Mouse (Mus musculus) hindlimb bud, embryonic 11.5 days (tissue): Measurements from ENCODE around the gene Lactbl1.

ENCODE experiments used
- DNase-seq: peaks from one replicate; pipeline ENCODE4 v3.0.0-alpha.2; 2012; ENCODE audit warnings: low read depth, low spot score; ENCODE audit errors: extremely low spot score

Gene Lactbl1

DNA sequence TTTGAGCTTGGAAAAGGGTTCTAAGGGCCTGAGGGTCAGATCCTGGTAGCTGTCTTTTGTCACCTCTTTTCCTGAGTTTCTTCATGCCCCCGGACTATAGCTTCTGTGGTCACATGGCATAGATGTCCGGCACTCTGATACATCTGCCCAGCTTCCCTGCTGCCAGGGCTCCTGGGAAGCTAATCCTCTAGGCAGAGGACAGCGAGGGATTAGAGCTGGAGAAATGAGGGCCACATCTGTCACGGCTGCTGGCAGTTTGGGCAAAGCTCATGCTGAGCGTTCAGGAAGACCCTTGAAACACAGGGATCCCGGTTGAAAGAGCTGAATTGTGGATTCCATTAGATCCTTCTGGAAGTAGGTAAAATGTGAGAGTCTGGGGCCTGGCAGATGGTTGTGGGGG lies at the start of gene Lactbl1:
Lactbl1 (plus strand) TSS at position 234 of the 400 bp plus-strand sequence.
- DNase-seq = no peak

GRCm38 (mm10) chr4:136581885-136582284 lies 40.5 kb upstream of the Lactbl1 start:
- no peak for DNase-seq

DNA sequence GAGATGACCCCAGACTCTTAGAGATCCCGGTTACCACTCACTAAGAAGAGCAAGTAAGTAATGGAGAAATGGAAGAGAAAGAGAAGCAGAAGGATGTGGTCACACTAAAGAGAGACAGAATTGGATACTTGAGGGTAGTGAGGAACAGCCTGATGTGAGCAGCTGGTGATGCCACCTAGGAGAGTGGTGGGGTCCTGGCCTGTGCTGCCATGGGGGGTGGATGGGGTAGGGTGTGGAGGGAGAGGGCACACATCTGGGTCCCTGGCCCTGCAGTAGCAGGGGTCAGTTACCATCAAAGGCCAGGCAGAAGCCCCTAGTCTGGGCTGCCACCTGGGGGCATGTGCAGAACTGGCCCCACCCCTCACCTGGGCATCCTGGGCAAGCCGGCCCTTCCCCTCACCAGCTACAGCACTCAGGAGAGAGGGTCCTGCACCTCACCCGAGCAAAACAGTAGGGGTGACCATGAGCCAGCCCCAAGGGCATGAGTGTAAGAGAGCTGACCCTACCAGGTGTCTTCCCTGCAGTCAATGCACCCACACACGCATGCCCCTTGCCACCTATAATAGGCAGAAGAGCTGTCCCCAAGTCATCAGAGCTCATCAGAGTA lies 35.1 kb upstream of the Lactbl1 start:
- no peak for DNase-seq

GRCm38 (mm10) chr4:136588003-136588402 lies 34.4 kb upstream of the Lactbl1 start:
- no peak for DNase-seq

DNA sequence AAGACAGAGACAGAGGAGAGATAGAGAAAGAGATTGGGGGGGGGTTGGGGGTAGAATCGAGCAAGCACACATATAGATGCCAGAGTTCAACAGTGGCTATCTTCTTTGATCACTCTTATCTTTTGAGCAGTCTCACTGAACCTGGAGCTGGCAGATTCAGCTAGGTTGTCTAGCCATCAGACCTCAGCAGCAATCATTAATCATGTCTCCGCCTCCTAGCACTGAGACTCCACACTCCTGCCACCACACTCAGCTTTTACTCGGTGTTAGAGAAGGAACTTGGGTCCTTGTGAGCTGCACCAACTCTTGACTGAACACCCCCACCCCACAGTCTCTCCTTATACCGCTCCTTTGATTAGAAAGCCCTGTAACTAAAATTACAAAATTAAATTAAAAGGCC lies 30.3 kb upstream of the Lactbl1 start:
- no peak for DNase-seq

DNA sequence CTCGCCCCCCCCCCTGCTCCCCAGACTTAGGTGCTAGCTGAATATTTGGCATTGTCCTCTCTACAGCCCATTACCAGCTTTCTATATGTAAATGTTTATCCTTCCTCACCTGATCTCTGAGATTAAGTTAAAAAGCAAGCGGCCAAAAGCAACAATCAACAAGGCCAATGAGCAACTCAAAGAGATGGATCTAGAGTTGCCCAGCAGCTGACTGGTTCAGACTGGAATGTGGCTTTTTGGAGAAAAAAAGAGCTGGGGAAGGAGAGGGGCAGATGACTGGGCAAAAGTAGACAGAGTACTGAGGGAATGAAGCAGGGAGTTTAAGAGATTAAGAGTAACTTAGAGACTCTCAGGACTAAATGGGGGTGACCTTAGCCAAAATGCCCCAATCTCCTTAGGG lies 28.4 kb upstream of the Lactbl1 start:
- no peak for DNase-seq

- no peak for DNase-seq
Measured at GRCm38 (mm10) chr4:136595221-136595620, 27.2 kb upstream of the Lactbl1 start.

GRCm38 (mm10) chr4:136598268-136598876 lies 24.0 kb upstream of the Lactbl1 start:
- no peak for DNase-seq

- DNase-seq = no peak
Measured at GRCm38 (mm10) chr4:136599869-136600268, 22.6 kb upstream of the Lactbl1 start.

DNA sequence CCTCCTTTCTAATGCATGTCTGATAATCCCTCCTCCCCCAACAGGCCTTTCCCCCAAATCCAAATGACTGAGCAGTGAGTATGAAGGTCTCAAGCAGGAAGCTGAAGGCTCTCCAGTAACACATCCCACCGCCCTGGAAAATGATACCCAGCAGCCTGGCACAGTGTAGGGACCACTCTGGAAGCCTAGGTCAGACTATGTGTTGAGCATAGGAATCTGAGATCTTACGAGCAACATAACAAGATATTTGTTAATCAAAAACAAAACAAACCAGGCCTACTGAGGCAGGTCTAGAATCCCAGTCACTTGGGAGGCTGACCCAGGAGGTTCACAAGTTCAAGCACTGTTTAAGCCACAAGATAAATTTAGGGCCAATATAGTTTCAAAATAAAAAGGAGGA lies 21.9 kb upstream of the Lactbl1 start:
- no peak for DNase-seq

DNA sequence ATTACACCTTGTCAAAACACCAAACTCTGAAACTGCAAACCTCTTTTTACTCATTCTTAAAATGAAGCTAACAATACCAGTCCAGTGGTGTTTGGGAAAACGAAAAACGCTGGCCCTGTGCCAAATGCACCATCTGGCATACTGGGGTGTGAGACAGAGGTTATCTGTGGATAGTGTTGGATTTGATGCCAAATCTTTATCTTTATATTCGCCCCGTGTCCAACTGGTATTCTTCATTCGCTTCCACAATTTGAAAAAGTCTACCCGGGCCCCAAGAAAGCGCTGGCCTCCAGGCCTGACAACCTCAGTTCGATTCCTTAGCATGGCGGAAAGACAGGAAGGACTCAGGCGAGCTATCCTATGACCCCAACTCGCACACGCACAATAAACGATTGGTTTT lies 20.9 kb upstream of the Lactbl1 start:
- peak; percentile 24 for DNase-seq

DNA sequence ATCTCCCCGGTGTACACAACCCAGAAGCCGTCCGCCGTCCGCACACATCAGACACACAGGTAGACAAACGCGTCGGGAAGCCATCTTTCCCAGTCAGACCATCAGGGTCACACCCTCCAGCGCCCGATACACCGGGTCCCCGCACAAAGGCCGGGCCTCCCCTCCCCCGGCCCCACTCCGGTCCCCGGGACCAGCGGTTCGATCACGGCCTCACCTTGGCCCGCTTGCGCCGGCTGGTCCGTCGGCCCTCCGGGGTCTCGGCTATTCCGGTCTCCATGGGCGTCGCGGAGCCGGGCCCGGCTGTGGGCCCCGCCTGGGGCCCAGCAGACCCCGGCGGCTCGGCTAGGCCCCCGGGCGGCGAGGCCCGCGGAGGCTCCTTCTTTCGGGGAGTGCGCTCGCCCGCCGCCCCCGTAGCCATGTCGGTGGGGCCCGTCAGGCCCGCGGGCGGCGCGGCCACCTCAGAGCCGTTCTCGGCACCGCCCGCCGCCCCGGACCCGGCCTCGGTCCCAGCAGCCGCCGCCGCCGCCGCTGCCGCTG lies 20.3 kb upstream of the Lactbl1 start:
- DNase-seq = no peak

- DNase-seq = peak; percentile 85
Measured at GRCm38 (mm10) chr4:136602568-136602967, 19.9 kb upstream of the Lactbl1 start, which contains the start of gene Kdm1a. Gene Kdm1a, minus strand, starts transcription at chr4:136602723.

DNA sequence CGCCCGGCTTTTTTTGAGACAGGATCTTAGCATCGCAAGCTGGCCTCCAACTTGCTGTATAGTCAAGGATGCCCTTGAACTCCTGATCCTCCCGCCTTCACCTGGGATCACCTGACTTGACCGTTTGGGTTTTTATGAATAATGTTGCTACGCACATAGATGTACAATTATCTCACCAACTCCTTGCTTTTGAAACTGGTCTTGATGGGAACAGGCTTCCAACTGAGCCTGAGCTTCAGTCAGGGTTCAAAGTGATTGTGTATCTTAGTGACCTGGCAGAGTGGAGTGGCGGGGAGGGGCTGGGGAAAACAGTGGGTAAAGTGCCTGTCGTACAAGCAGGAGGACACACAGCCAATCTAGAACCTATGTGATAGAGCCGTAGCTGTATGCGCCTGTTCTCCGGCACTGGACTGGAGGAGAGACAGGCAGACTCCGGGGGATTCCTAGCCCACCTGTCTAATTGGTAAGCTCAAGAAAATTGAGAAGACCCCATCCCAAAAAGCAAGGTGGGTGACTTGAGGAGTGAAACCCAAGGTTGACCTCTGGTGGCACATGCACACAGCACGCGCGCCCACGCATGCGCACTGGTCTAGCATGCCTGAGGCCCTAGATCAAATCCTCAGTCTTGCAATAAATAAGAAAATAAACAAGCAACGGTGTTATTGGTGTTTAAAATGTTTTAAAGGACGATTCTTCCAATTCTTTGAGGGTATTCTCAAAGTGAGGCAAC lies 16.5 kb upstream of the Lactbl1 start:
- DNase-seq = no peak

- no peak for DNase-seq
Measured at GRCm38 (mm10) chr4:136610387-136610856, 12.0 kb upstream of the Lactbl1 start, which contains the start of gene Tex46. Gene Tex46, plus strand, starts transcription at chr4:136610437.

DNA sequence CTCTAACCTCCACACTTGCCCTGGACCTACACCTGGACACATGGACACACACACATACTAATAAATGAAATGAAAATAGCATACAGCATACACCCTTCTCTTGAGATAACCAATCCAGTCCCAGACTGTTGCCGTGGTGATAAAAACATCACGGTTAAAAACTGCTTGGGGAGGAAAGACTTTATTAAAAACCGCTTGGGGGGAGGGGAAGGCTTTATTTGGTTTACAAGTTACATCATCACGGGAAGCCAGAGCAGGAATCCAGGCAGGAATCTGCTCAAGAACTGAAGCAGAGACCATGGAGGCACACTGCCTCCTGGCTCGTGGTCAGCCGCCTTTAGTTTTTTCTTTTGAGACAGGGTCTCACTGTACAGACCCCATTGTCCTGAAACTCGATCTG lies 8.8 kb upstream of the Lactbl1 start:
- no peak for DNase-seq

- DNase-seq = peak; percentile 72
Measured at GRCm38 (mm10) chr4:136621336-136621735, 1.1 kb upstream of the Lactbl1 start.

- DNase-seq = no peak
Measured at GRCm38 (mm10) chr4:136621956-136622355, 465 bp upstream of the Lactbl1 start.

- no peak for DNase-seq
Measured at GRCm38 (mm10) chr4:136626590-136626989, 4.2 kb downstream of the Lactbl1 start.

DNA sequence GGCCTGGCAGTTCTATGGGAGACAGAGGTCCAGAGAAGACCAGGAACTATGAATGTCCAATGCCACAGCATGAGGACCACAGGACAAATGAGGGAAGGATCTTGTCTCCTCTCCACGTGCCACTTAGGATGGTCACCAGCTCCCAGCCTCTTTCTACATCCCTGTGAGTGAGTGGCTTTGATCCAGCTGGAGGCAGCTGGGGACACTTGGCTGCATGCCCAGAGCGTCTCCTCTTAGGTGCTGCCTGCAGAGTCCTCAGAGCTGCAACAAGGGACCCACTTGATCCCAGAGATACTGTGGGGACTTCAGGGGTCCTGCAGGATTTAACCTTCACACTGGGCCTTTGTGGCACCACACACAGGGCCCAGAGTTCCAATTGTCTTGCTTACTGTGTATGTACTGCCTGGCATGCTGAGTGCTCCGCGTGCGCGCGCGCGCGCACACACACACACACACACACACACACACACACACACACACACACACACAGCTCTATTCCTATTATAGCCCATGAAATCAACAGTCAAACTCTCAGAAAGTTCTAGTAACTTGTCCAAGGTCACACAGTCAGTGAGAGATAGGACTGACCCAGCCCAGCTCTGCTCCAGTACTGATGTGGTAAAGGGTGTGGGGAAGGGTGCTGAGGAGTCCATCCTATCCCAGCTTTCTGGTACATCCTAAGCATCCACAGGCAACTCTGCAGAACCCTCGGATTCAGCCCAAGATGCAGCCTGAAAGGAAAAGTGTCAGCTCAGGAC lies 9.0 kb downstream of the Lactbl1 start:
- no peak for DNase-seq

- DNase-seq = no peak
Measured at GRCm38 (mm10) chr4:136635995-136636394, 13.6 kb downstream of the Lactbl1 start.
